Mouse (Mus musculus) embryonic facial prominence, embryonic 13.5 days (tissue): ENCODE measurements around the gene Asxl2. TPM values are rescaled to one million over a fixed set of nuclear protein-coding genes. Genes with fewer than 3 reads are reported as not detected.
A peak's percentile ranks its signal among the peaks of the same experiment; 100 is the strongest.
"Not testable (repeated sequence)": the region's sequence is repeated elsewhere in the genome, so short reads cannot be mapped to it uniquely, and the experiment has no call there.

Source experiments
- ATAC-seq: fragments of 200-750 bp; cut with Nextera tagmentation; 2 replicates; pipeline ENCODE4 v1.8.0; 2017; ENCODE audit warnings: low read depth; ENCODE audit not compliant: insufficient number of reproducible peaks, insufficient read depth, low FRiP score, low TSS enrichment
- H3K27ac ChIP-seq: fragments of 300-500 bp; sonication (generic); 2 replicates; pipeline ENCODE4 v1.5.1; 2015; ENCODE audit warnings: moderate library complexity, mild to moderate bottlenecking, inconsistent platforms
- H3K27me3 ChIP-seq: fragments of 300-500 bp; sonication (generic); 2 replicates; pipeline ENCODE4 v1.6.1; 2015; ENCODE audit warnings: mild to moderate bottlenecking, inconsistent platforms
- H3K36me3 ChIP-seq: fragments of 300-500 bp; sonication (generic); 2 replicates; pipeline ENCODE4 v1.6.1; 2015; ENCODE audit warnings: mild to moderate bottlenecking, inconsistent platforms
- H3K4me1 ChIP-seq: fragments of 300-500 bp; sonication (generic); 2 replicates; pipeline ENCODE4 v1.6.1; 2015; ENCODE audit warnings: inconsistent platforms
- H3K4me2 ChIP-seq: fragments of 300-500 bp; sonication (generic); 2 replicates; pipeline ENCODE4 v1.6.1; 2015; ENCODE audit warnings: moderate library complexity, mild to moderate bottlenecking, inconsistent platforms
- H3K4me3 ChIP-seq: fragments of 300-500 bp; sonication (generic); 2 replicates; pipeline ENCODE4 v1.5.1; 2015; ENCODE audit warnings: mild to moderate bottlenecking, inconsistent platforms
- H3K9ac ChIP-seq: fragments of 300-500 bp; sonication (generic); 2 replicates; pipeline ENCODE4 v1.6.1; 2015; ENCODE audit warnings: mild to moderate bottlenecking, inconsistent platforms
- H3K9me3 ChIP-seq: fragments of 300-500 bp; sonication (generic); 2 replicates; pipeline ENCODE4 v1.6.1; 2016; ENCODE audit warnings: inconsistent platforms
- WGBS: fragments of 180-500 bp; shearing (Covaris S2); methylation state at CpG from one replicate; pipeline ENCODE4 v1.1.7; 2015; ENCODE audit warnings: mixed read lengths; 5-methylcytosine and 5-hydroxymethylcytosine counted together
- polyA plus RNA-seq: library from polyadenylated mRNA; unstranded; fragments of >200 nt; fragmentation: Nextera tagmentation; extraction: Ambion mirVana; gene quantifications from 2 replicates; pipeline ENCODE4 v1.2.1, GENCODE M21; 2015

Gene Asxl2
- polyA plus RNA-seq, 1 experiment from 2014 or later: 21.4 TPM

DNA sequence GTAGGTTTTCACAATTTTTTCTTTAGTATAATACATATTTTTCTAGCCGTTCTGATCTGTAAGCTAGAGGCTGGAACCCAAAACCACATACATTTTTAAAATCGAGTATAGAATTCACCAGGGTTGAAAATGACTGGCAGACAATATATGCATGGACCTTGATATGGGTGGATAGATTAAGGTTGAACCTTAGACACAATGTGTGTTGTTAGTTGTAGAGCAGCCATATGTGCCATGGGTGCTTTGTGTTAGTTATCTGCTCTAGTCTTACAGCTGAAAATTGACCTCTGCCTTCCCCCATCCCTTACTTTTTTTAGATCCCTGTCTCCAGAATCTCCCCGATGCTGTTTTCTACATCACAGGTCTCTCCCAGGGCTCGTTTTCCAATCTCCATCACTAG, 73.0 kb downstream of the Asxl2 start:
- Histone ChIP-seq H3K9ac (no peak overlapping the region), H3K4me1 (no peaks in the 10 kb centered on the region), H3K9me3 (no peaks in the 10 kb centered on the region), H3K4me3 (no peak overlapping the region), H3K4me2 (no peak overlapping the region), H3K36me3 (peaks cover 67% of the 10 kb centered on the region), H3K27ac (no peak overlapping the region), H3K27me3 (no peaks in the 10 kb centered on the region)
- 84% methylated on average over 4 of the region's 4 CpGs for WGBS
- no peak for ATAC-seq

GRCm38 (mm10) chr12:3500071-3500470, 73.4 kb downstream of the Asxl2 start:
- H3K27ac ChIP-seq: no peak overlapping the region
- no peaks in the 10 kb centered on the region for H3K27me3 ChIP-seq
- no peak overlapping the region for H3K4me2 ChIP-seq
- peaks cover 66% of the 10 kb centered on the region for H3K36me3 ChIP-seq
- no peaks in the 10 kb centered on the region for H3K4me1 ChIP-seq
- H3K9ac ChIP-seq: no peak overlapping the region
- H3K9me3 ChIP-seq: no peaks in the 10 kb centered on the region
- WGBS: 90% methylated on average over 6 of the region's 6 CpGs
- no peak overlapping the region for H3K4me3 ChIP-seq
- no peak for ATAC-seq

DNA sequence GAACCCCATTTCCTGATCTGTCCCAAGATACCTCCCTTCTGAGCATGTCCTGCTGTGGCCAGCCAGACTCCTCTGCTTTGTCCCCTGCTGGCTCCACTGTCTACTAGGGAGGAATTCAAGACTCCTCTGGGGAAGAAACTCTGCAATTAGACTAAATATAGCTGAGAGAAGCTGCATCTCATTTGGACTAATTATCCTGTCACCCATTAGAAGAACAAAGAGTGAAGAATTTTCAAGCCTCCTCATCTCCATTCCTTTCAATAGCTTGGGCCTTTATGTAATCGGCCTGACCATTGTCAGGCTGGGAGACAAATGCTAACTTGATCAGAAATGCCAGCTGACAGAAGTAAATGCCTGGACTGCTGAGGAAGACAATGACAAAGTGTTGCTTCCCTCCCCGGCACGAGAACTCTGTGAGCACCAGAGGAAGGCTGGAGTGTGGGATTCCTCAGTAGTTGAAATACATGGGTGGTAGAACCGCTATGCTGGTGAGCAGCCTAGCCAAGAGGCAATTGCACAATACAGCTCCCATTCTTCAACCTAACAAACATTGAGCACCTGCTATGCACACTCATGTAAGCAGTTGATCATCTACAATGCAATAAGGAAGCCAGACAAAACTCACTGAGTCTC, 92.1 kb downstream of the Asxl2 start:
- Histone ChIP-seq H3K36me3 (no peaks in the 10 kb centered on the region), H3K4me1 (peaks cover 3% of the 10 kb centered on the region; the same call in 1 of the 2 replicates), H3K9me3 (no peaks in the 10 kb centered on the region), H3K27ac (0 out of 2 replicates have a peak overlapping the region, but pooled peaks have one; percentile 7), H3K27me3 (no peaks in the 10 kb centered on the region), H3K9ac (no peak overlapping the region), H3K4me3 (no peak overlapping the region), H3K4me2 (no peak overlapping the region)
- no peak for ATAC-seq
- 59% methylated on average over 4 of the region's 4 CpGs for WGBS

GRCm38 (mm10) chr12:3521806-3522205, 95.1 kb downstream of the Asxl2 start:
- not testable (repeated sequence) for H3K4me2 ChIP-seq, ATAC-seq, H3K36me3 ChIP-seq, H3K4me3 ChIP-seq, H3K27ac ChIP-seq, H3K9me3 ChIP-seq, H3K9ac ChIP-seq, H3K27me3 ChIP-seq, H3K4me1 ChIP-seq
- WGBS: 92% methylated on average over 8 of the region's 8 CpGs

DNA sequence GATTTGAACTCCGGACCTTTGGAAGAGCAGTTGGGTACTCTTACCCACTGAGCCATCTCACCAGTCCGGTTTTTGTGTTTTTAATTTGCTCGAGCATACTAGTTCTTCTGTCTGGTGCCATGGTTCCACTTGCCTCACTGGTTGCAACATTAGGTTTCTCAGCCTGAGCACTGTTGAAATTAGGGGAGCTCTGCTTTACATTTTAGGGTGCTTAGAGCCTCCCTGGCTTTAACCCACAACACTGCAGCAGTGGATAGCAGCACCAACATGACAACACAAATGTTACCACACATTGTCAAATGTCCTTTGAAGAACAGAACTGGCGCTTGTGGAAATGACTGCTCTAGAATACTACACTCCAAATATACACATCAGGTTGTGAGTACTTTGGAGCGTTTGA, 98.9 kb downstream of the Asxl2 start:
- Histone ChIP-seq H3K4me3 (no peak overlapping the region), H3K27me3 (no peaks in the 10 kb centered on the region), H3K9ac (no peak overlapping the region), H3K36me3 (no peaks in the 10 kb centered on the region), H3K4me1 (no peaks in the 10 kb centered on the region), H3K4me2 (no peak overlapping the region), H3K9me3 (no peaks in the 10 kb centered on the region), H3K27ac (no peak overlapping the region)
- WGBS: 89% methylated on average over 5 of the region's 5 CpGs
- no peak for ATAC-seq

- H3K27me3 ChIP-seq, ATAC-seq, H3K4me3 ChIP-seq, H3K36me3 ChIP-seq, H3K9me3 ChIP-seq, H3K27ac ChIP-seq, H3K9ac ChIP-seq, H3K4me2 ChIP-seq: not testable (repeated sequence)
- H3K4me1 ChIP-seq: peaks cover 12% of the 10 kb centered on the region
- 91% methylated on average over 1 of the region's 1 CpGs for WGBS
Measured at GRCm38 (mm10) chr12:3535446-3535845, 108.8 kb downstream of the Asxl2 start.

- Histone ChIP-seq H3K4me1 (peaks cover 12% of the 10 kb centered on the region), H3K27ac (peak overlapping the region; percentile 70), H3K4me2 (peak overlapping the region; percentile 5; the same call in 1 of the 2 replicates), H3K9ac (no peak overlapping the region), H3K4me3 (no peak overlapping the region), H3K36me3 (no peaks in the 10 kb centered on the region), H3K9me3 (peaks cover 5% of the 10 kb centered on the region; the same call in 1 of the 2 replicates), H3K27me3 (no peaks in the 10 kb centered on the region)
- 33% methylated on average over 3 of the region's 3 CpGs for WGBS
- peak; percentile 90 for ATAC-seq
Measured at GRCm38 (mm10) chr12:3537616-3538015, 111.0 kb downstream of the Asxl2 start.

GRCm38 (mm10) chr12:3538036-3538435, 111.4 kb downstream of the Asxl2 start:
- Histone ChIP-seq H3K36me3 (no peaks in the 10 kb centered on the region), H3K4me2 (peak overlapping the region; percentile 5; the same call in 1 of the 2 replicates), H3K27ac (peak overlapping the region; percentile 70), H3K9ac (no peak overlapping the region), H3K4me1 (peaks cover 12% of the 10 kb centered on the region), H3K4me3 (no peak overlapping the region), H3K27me3 (no peaks in the 10 kb centered on the region), H3K9me3 (peaks cover 5% of the 10 kb centered on the region; the same call in 1 of the 2 replicates)
- ATAC-seq: no peak
- 87% methylated on average over 1 of the region's 1 CpGs for WGBS

- WGBS: 70% methylated on average over 2 of the region's 2 CpGs
Measured at GRCm38 (mm10) chr12:3539605-3540004, 112.9 kb downstream of the Asxl2 start.

GRCm38 (mm10) chr12:3540871-3541270, 114.2 kb downstream of the Asxl2 start:
- H3K4me1 ChIP-seq: peaks cover 12% of the 10 kb centered on the region
- no peaks in the 10 kb centered on the region for H3K36me3 ChIP-seq
- H3K9ac ChIP-seq: no peak overlapping the region
- H3K4me2 ChIP-seq: no peak overlapping the region
- H3K4me3 ChIP-seq: no peak overlapping the region
- no peak for ATAC-seq
- 92% methylated on average over 7 of the region's 7 CpGs for WGBS
- no peak overlapping the region for H3K27ac ChIP-seq
- peaks cover under 1% of the 10 kb centered on the region; the same call in 1 of the 2 replicates for H3K9me3 ChIP-seq
- H3K27me3 ChIP-seq: no peaks in the 10 kb centered on the region

More at GRCm38 (mm10) chr12:3539605-3540004, 112.9 kb downstream of the Asxl2 start:
- H3K27ac ChIP-seq: no peak overlapping the region
- peaks cover 12% of the 10 kb centered on the region for H3K4me1 ChIP-seq
- H3K27me3 ChIP-seq: no peaks in the 10 kb centered on the region
- peaks cover 5% of the 10 kb centered on the region; the same call in 1 of the 2 replicates for H3K9me3 ChIP-seq
- no peaks in the 10 kb centered on the region for H3K36me3 ChIP-seq
- H3K9ac ChIP-seq: no peak overlapping the region
- ATAC-seq: no peak
- no peak overlapping the region for H3K4me3 ChIP-seq
- H3K4me2 ChIP-seq: no peak overlapping the region

DNA sequence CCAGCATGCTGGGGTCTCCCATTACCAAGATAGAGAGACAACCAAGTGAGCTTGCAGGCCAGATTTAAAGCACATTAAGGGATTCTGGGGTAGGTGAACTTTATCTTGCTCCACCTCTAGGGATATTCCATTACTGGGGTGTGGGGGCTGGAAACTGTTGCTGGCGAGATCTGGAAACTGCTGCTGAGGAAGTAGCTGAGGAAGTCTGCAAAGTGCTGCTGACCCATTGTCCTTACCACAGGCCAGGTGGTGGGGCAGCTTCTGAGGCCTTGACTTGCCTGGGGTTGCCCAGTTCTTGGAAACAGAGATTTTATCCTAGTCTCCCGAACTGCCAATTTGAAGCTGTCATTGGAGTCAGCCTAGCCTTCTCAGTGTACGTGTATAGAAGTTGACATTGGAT, 118.8 kb downstream of the Asxl2 start:
- ATAC-seq: no peak
- no peaks in the 10 kb centered on the region for H3K36me3 ChIP-seq
- peaks cover 9% of the 10 kb centered on the region; the same call in 1 of the 2 replicates for H3K4me1 ChIP-seq
- H3K27ac ChIP-seq: no peak overlapping the region
- H3K9me3 ChIP-seq: no peaks in the 10 kb centered on the region
- no peak overlapping the region for H3K4me3 ChIP-seq
- no peak overlapping the region for H3K9ac ChIP-seq
- no peaks in the 10 kb centered on the region for H3K27me3 ChIP-seq
- no peak overlapping the region for H3K4me2 ChIP-seq
- 67% methylated on average over 3 of the region's 3 CpGs for WGBS

DNA sequence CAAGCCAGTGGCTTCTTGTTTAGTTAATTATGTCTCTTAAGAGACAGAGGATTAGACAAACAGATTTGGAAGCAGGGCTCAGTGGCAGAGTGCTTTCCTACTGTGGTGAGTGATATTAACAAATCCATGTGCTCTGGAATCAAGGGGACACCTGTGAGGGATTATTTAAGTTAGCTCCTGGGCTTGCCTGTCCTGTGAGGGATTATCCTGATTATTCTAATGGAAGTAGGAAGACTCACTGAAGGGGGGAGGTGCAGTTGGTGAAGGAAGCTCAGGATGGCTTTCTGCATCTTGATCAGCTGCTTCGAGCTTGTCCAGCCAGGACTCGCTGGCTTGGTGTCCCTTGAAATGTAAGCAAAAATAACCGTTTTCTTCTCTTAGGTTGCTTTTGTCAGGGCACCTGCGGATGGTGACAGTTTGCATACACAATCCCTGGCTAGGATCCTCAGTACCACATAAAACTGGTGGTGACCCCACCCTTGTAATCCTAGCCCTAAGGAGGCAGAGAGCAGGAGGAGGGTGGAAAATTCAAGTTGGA, 119.5 kb downstream of the Asxl2 start:
- WGBS: 21% methylated on average over 4 of the region's 4 CpGs

More for the DNA sequence above, 119.5 kb downstream of the Asxl2 start:
- H3K4me3 ChIP-seq: no peak overlapping the region
- no peaks in the 10 kb centered on the region for H3K9me3 ChIP-seq
- no peak overlapping the region for H3K27ac ChIP-seq
- no peak for ATAC-seq
- no peaks in the 10 kb centered on the region for H3K36me3 ChIP-seq
- H3K4me1 ChIP-seq: peaks cover 13% of the 10 kb centered on the region; the same call in 1 of the 2 replicates
- no peak overlapping the region for H3K9ac ChIP-seq
- no peak overlapping the region for H3K4me2 ChIP-seq
- no peaks in the 10 kb centered on the region for H3K27me3 ChIP-seq
